Mouse (Mus musculus): ENCODE data around the gene Med16.

- no peak for TF ChIP-seq CTCF (IDR thresholded peaks at IDR 0.05; ENCODE audit: borderline replicate concordance, control insufficient read depth, extremely low read depth, insufficient read depth, low read length, poor library complexity)
- no peak for TF ChIP-seq POLR2A (IDR thresholded peaks at IDR 0.05; ENCODE audit: control insufficient read depth, extremely low read depth, insufficient read depth, low read length, poor library complexity)
Observed at GRCm38 (mm10) chr10:79871845-79872244, 36.9 kb downstream of the Med16 start.

Data from thymus, adult 2 months (tissue).